Mouse (Mus musculus) kidney, embryonic 16.5 days (tissue): ENCODE data around the gene Tmem102. TPM values are rescaled to one million over a fixed set of nuclear protein-coding genes. Genes with fewer than 3 reads are reported as not detected.

Source experiments
- ATAC-seq: fragments of 200-750 bp; cut with Nextera tagmentation; 2 replicates; pipeline ENCODE4 v1.8.0; 2017; ENCODE audit warnings: moderate TSS enrichment; ENCODE audit not compliant: low FRiP score, low TSS enrichment
- H3K27ac ChIP-seq: fragments of 300-500 bp; sonication (generic); 2 replicates; pipeline ENCODE4 v1.5.1; 2014; ENCODE audit warnings: low read length
- H3K27me3 ChIP-seq: fragments of 300-500 bp; sonication (generic); 2 replicates; pipeline ENCODE4 v1.6.1; 2014; ENCODE audit warnings: low read length, control low read depth, mixed read lengths; ENCODE audit not compliant: insufficient read depth
- H3K36me3 ChIP-seq: fragments of 300-500 bp; sonication (generic); 2 replicates; pipeline ENCODE4 v1.6.1; 2014; ENCODE audit warnings: low read length, control low read depth, mixed read lengths; ENCODE audit not compliant: insufficient read depth
- H3K4me1 ChIP-seq: fragments of 300-500 bp; sonication (generic); 2 replicates; pipeline ENCODE4 v1.6.1; 2014; ENCODE audit warnings: low read length, control low read depth, mixed read lengths; ENCODE audit not compliant: insufficient read depth
- H3K4me2 ChIP-seq: fragments of 300-500 bp; sonication (generic); replicated peaks from 2 replicates; pipeline ENCODE4 v1.6.1; 2014; ENCODE audit warnings: low read depth, low read length
- H3K4me3 ChIP-seq: fragments of 300-500 bp; sonication (generic); 2 replicates; pipeline ENCODE4 v1.5.1; 2014; ENCODE audit warnings: mild to moderate bottlenecking, low read length
- H3K9ac ChIP-seq: fragments of 300-500 bp; sonication (generic); replicated peaks from 2 replicates; pipeline ENCODE4 v1.6.1; 2014; ENCODE audit warnings: low read length
- H3K9me3 ChIP-seq: fragments of 300-500 bp; sonication (generic); 2 replicates; pipeline ENCODE4 v1.6.1; 2016; ENCODE audit warnings: low read length, control low read depth
- WGBS: fragments of 180-500 bp; shearing (Covaris S2); extraction: QIAGEN DNeasy Blood & Tissue Kit; methylation state at CpG from one replicate; pipeline ENCODE4 v1.1.7; 2014; 5-methylcytosine and 5-hydroxymethylcytosine counted together
- polyA plus RNA-seq: library from polyadenylated mRNA; unstranded; fragments of >200 nt; fragmentation: Nextera tagmentation; extraction: Ambion mirVana; gene quantifications from 2 replicates; pipeline ENCODE4 v1.2.1, GENCODE M21; 2015

Tmem102 gene
- polyA plus RNA-seq, 1 experiment from 2014 or later, result 10.2 TPM

DNA sequence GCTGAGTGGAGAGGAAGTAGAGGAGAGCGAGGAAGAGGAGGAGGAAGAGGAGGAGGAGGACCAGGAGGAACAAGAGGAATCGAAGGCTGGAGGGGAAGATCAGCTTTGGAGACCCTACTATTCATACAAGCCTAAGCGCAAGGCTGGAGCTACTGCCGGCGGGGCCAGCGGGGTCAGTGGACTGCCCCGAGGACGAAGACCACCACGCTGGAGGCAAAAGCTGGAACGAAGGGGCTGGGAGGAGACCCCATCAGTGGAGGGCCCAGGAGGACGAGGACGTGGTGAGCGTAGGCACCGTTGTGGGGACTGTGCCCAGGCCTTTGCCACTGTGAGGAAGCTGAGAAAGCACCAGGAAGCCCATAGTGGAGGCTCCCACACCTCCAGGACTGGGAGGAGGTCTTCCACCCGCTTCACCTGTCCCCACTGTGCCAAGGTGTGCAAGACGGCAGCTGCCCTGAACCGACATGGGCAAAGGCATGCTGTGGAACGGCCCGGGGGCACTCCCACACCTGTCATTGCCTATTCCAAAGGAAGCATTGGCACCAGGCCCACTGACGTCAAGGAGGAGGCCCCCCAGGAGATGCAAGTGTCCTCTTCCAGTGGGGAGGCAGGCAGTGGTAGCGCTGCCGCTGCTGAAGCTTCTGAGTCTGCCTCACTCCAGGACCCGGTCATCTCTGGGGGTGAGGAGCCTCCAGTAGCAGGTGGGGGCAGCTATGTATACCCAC lies 27.0 kb downstream of the Tmem102 start:
- Histone ChIP-seq H3K4me2 (no peak overlapping the region; the same call in 1 of the 2 replicates), H3K27ac (no peak overlapping the region), H3K9ac (no peak overlapping the region), H3K36me3 (no peaks in the 10 kb centered on the region), H3K4me3 (no peak overlapping the region), H3K9me3 (no peaks in the 10 kb centered on the region), H3K4me1 (peaks cover 19% of the 10 kb centered on the region; the same call in 1 of the 2 replicates), H3K27me3 (0 out of 2 replicates have a peak, but pooled peaks cover 3% of the 10 kb centered on the region)
- ATAC-seq, result 0 out of 2 replicates have a peak, but pooled peaks have one; percentile 16
- WGBS, result 61% methylated on average over 23 of the region's 23 CpGs

DNA sequence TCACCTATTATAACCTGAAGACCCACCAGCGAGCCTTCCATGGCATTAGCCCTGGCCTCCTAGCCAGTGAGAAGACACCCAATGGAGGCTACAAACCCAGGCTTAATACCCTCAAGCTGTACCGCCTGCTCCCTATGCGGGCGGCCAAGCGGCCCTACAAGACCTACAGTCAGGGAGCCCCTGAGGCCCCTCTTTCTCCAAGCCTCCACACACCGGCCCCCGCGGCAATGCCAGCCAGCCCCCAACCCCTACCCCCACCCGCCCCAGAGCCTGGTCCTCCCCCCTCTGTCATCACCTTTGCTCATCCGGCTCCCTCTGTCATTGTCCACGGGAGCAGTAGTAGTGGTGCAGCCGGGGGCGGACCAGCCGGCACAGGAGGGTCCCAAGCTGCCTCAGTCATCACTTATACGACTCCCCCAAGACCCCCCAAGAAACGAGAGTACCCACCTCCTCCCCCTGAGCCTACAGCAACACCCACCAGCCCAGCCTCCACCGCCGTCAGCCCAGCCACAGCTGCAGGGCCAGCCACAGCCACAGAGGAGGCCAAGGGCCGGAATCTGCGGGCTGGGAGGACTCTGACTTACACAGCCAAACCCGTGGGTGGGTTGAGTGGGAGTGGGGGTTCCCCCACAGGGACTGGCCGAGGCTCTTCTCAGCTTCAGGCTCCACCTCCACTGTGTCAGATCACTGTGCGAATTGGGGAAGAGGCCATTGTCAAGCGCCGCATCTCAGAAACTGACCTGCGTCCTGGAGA lies 27.7 kb downstream of the Tmem102 start:
- H3K27me3 ChIP-seq, result 0 out of 2 replicates have a peak, but pooled peaks cover 3% of the 10 kb centered on the region
- 50% methylated on average over 26 of the region's 26 CpGs for WGBS
- peaks cover 19% of the 10 kb centered on the region; the same call in 1 of the 2 replicates for H3K4me1 ChIP-seq
- no peak overlapping the region for H3K9ac ChIP-seq
- H3K27ac ChIP-seq, result no peak overlapping the region
- H3K4me3 ChIP-seq, result no peak overlapping the region
- no peaks in the 10 kb centered on the region for H3K9me3 ChIP-seq
- no peaks in the 10 kb centered on the region for H3K36me3 ChIP-seq
- H3K4me2 ChIP-seq, result 0 out of 2 replicates have a peak overlapping the region, but pooled peaks have one; percentile 11
- 0 out of 2 replicates have a peak, but pooled peaks have one; percentile 28 for ATAC-seq

DNA sequence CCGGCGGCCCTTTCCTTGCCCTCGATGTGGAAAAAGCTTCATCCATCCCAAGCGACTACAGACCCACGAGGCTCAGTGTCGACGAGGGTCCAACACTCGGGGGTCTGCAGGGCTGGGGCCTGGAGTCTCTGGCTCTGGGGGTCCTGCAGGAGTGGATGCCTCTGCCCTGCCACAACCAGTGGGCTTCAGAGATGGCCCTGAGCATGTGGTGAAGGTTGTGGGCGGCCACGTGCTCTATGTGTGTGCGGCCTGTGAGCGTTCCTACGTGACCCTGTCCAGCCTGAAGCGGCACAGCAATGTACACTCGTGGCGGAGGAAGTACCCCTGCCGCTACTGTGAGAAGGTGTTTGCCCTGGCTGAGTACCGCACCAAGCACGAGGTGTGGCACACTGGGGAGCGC lies 28.9 kb downstream of the Tmem102 start:
- ATAC-seq, result no peak
- 0 out of 2 replicates have a peak, but pooled peaks cover 3% of the 10 kb centered on the region for H3K27me3 ChIP-seq
- 90% methylated on average over 20 of the region's 20 CpGs for WGBS
- no peak overlapping the region for H3K4me3 ChIP-seq
- H3K9me3 ChIP-seq, result no peaks in the 10 kb centered on the region
- no peak overlapping the region for H3K4me2 ChIP-seq
- H3K4me1 ChIP-seq, result peaks cover 19% of the 10 kb centered on the region; the same call in 1 of the 2 replicates
- H3K9ac ChIP-seq, result no peak overlapping the region
- H3K27ac ChIP-seq, result no peak overlapping the region
- H3K36me3 ChIP-seq, result no peaks in the 10 kb centered on the region

DNA sequence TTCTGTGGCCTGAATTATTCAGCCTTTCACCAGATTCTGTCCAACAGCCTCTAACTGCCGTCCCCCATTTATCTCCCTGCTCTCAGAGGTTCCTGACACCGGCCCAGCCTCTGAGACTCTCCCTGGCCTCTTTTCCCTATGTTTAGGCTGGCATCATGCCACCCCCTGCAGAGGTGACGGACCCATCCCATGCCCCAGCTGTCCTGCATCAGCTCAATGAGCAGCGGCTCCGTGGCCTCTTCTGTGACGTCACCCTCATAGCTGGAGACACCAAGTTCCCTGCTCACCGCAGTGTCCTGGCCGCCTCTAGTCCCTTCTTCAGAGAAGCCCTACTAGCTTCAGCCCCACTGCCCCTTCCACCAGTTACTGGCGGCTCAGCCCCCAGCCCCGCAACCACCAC lies 29.7 kb downstream of the Tmem102 start:
- no peak for ATAC-seq
- Histone ChIP-seq H3K9me3 (no peaks in the 10 kb centered on the region), H3K27ac (no peak overlapping the region), H3K27me3 (0 out of 2 replicates have a peak, but pooled peaks cover 3% of the 10 kb centered on the region), H3K4me1 (peaks cover 19% of the 10 kb centered on the region; the same call in 1 of the 2 replicates), H3K36me3 (no peaks in the 10 kb centered on the region), H3K4me2 (no peak overlapping the region), H3K9ac (no peak overlapping the region), H3K4me3 (no peak overlapping the region)
- 55% methylated on average over 10 of the region's 10 CpGs for WGBS

DNA sequence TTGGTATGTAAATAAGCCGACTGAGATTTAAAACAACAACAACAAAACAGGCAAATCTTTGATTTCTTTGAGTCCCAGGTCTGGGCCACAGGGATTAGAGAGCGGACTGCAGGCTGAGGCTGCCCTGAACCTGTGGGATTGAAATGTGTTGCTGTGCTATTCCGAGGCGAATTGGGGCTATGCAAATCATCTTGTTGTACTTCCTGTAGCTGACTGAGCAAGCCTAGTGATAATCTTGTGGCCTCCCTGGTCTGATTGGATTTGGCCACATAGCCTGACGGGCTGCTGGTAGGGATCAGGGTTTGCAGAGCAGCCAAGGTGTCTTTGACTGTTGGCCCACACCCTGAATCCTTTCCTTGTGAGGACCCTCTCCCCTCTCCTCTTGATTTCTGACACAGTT lies 30.5 kb downstream of the Tmem102 start:
- Histone ChIP-seq H3K9me3 (no peaks in the 10 kb centered on the region), H3K27me3 (0 out of 2 replicates have a peak, but pooled peaks cover 3% of the 10 kb centered on the region), H3K4me1 (peaks cover 19% of the 10 kb centered on the region; the same call in 1 of the 2 replicates), H3K36me3 (no peaks in the 10 kb centered on the region), H3K27ac (no peak overlapping the region), H3K9ac (no peak overlapping the region), H3K4me2 (no peak overlapping the region), H3K4me3 (no peak overlapping the region)
- no peak for ATAC-seq
- WGBS, result 63% methylated on average over 5 of the region's 5 CpGs

DNA sequence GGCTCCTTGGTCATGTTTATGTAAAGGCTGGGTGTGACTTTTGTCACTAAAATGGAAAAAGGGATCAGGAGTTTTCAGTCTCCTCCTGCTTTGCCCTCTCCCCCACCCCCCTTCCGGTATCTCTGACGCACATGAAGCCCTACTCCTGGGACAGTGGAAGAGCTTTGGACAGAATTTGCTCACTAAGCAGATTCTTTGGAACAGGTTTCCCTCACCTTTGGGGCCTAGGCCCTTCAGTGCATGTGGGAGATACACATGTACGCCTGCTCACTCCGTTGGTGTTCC lies 37.9 kb downstream of the Tmem102 start:
- Histone ChIP-seq H3K9me3 (no peaks in the 10 kb centered on the region), H3K4me2 (peak overlapping the region; percentile 69; the same call in 1 of the 2 replicates), H3K4me1 (peaks cover 23% of the 10 kb centered on the region), H3K9ac (0 out of 2 replicates have a peak overlapping the region, but pooled peaks have one; percentile 2), H3K36me3 (no peaks in the 10 kb centered on the region), H3K27ac (peak overlapping the region; percentile 56; the same call in 1 of the 2 replicates), H3K4me3 (peak overlapping the region; percentile 90; the same call in 1 of the 2 replicates), H3K27me3 (no peaks in the 10 kb centered on the region)
- no peak for ATAC-seq
- 46% methylated on average over 4 of the region's 4 CpGs for WGBS

DNA sequence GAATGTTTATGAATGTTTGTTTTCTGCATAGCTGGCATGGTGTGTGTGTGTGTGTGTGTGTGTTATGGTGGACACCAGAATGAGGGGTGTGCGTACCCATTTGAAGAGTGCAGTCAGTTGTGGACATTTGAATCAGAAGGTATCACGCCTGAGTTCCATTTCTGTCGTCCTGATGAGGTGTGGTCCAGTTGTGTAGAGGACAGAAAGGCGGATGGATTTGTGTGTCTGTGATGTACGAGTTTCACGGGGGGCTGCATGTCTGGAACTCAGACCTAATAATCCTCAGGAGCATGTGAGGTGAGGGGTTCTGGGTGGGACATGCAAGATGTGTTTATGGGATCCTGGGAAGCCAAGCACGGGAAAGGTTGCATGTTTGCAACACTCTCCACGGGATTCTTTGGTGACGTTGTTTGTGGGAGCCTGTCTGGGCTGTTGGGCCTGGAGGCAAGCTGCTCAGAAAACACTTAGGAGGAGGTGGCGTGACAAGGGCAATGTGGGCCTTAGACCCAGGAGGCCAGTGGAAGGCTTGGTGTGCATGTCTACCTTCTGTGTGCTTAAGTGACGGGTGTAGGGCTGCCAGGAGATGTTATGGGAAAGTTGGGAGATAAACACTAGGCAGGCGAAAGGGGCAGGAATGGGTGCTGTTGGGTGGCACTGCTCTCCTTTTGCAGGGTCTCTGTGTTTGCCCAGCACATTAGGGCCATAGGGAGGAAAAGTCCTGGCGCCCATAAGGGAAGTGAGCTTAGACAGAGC lies 38.4 kb downstream of the Tmem102 start:
- H3K9ac ChIP-seq, result peak overlapping the region; percentile 96
- H3K27ac ChIP-seq, result peak overlapping the region; percentile 56; the same call in 1 of the 2 replicates
- H3K4me1 ChIP-seq, result peaks cover 23% of the 10 kb centered on the region
- H3K4me3 ChIP-seq, result peak overlapping the region; percentile 90
- peak overlapping the region; percentile 69 for H3K4me2 ChIP-seq
- no peaks in the 10 kb centered on the region for H3K27me3 ChIP-seq
- WGBS, result 57% methylated on average over 13 of the region's 13 CpGs
- H3K36me3 ChIP-seq, result no peaks in the 10 kb centered on the region
- H3K9me3 ChIP-seq, result no peaks in the 10 kb centered on the region
- ATAC-seq, result no peak

DNA sequence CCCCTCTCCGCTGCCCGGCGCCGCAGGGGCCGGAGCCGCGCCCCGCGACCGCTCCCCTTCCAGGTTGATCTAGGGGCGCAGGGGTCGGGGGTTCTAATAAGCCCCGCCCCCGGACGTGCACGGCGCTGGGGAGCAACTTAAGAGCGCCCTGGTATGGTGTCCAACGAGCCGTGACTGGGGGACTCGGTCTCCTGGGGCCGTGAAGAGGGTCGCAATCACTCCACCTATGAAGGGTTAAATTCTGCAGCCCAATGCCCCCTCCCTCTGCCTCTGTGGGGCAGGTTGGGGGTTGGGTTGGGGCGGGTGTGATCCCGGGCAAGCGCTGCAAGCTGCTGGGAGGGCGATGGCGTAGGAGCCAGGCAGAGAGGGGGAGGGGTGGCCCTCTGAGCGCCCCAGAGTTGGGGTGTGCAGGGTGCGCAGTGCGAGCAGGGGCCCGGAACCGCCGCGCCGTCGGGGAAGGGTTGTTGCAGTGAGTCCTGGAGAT lies 39.3 kb downstream of the Tmem102 start:
- WGBS, result 0% methylated on average over 31 of the region's 37 CpGs
- peak; percentile 85 for ATAC-seq

More for the DNA sequence above, 39.3 kb downstream of the Tmem102 start:
- Histone ChIP-seq H3K4me2 (peak overlapping the region; percentile 69), H3K9me3 (no peaks in the 10 kb centered on the region), H3K27ac (peak overlapping the region; percentile 90), H3K4me1 (peaks cover 23% of the 10 kb centered on the region), H3K9ac (peak overlapping the region; percentile 96), H3K27me3 (no peaks in the 10 kb centered on the region), H3K4me3 (peak overlapping the region; percentile 90), H3K36me3 (no peaks in the 10 kb centered on the region)
